Mouse (Mus musculus): Measurements from ENCODE around the gene Sec16a.

- no peak for TF ChIP-seq CTCF (conservative IDR thresholded peaks at IDR 0.05; ENCODE audit: low read length)
- TF ChIP-seq POU5F1 (IDR thresholded peaks at IDR 0.05; ENCODE audit: borderline replicate concordance, low read length) = no peak
- TF ChIP-seq NANOG (IDR thresholded peaks at IDR 0.05; ENCODE audit: borderline replicate concordance, low read length) = no peak
These were observed 18.0 kb upstream of the Sec16a start for GRCm38 (mm10) chr2:26462980-26463379.

All from E14TG2a.4 (cell line).